ENCODE assay signal across 12 mouse cellular contexts in genomic region chr13:23942861-23943260, GRCm38 (mm10). TPM values are rescaled to one million over a fixed set of nuclear protein-coding genes. Genes with fewer than 3 reads are reported as not detected.
DNase-seq lines count a peak whose midpoint lies in the region; TF ChIP-seq lines count a peak whose summit lies in the region.
"Had no signal": no experiment of that assay in that cellular context is flagged by ENCODE, and none has a peak within 500 bp of the region (broad histone marks: within the 10 kb centered on the region; RNA-seq: fewer than 3 reads in every experiment).

No protein-coding gene starts in this region.

- 80% methylated on average over 2 of the region's 2 CpGs for WGBS in thymus, adult 2 months

- TF ChIP-seq CTCF in thymus, adult 2 months (IDR thresholded peaks at IDR 0.05; ENCODE audit: borderline replicate concordance, control insufficient read depth, extremely low read depth, insufficient read depth, low read length, poor library complexity), result no peak

- H3K27ac ChIP-seq in thymus, adult 2 months (ENCODE audit: control insufficient read depth, insufficient read depth, low read length), result no peak overlapping the region
- H3K27ac ChIP-seq: stomach, embryonic 15.5 days had no signal

- TF ChIP-seq POLR2A in thymus, adult 2 months (IDR thresholded peaks at IDR 0.05; ENCODE audit: control insufficient read depth, extremely low read depth, insufficient read depth, low read length, poor library complexity), result no peak

- no peaks in the 10 kb centered on the region for H3K4me1 ChIP-seq in thymus, adult 2 months (replicated peaks; ENCODE audit: control insufficient read depth, insufficient read depth, low read length)
- H3K4me1 ChIP-seq: stomach, embryonic 15.5 days had no signal

- no peaks in the 10 kb centered on the region for H3K36me3 ChIP-seq in thymus, adult 2 months (ENCODE audit: control insufficient read depth, insufficient read depth, low read length)
- H3K36me3 ChIP-seq: stomach, embryonic 15.5 days had no signal

- no peaks in the 10 kb centered on the region for H3K27me3 ChIP-seq in thymus, adult 2 months (ENCODE audit: control insufficient read depth, insufficient read depth, low read length)
- H3K27me3 ChIP-seq: stomach, embryonic 15.5 days had no signal

- peak; percentile 17 for DNase-seq in kidney, postnatal 10 days
- no peak for DNase-seq in kidney, adult 11 months
- DNase-seq in thymus, postnatal 0 days (ENCODE audit: low spot score), result peak; percentile 6
- DNase-seq in thymus, adult 2 months, result no peak
- peak; percentile 34 for DNase-seq in ZHBTc4 (ENCODE audit: low read depth, low spot score)
- DNase-seq in yolk sac, embryonic 10.5 days (ENCODE audit: low spot score), result peak; percentile 12
- no peak for DNase-seq in frontal cortex, postnatal 14 days (ENCODE audit: low spot score in 2 of 2)
- DNase-seq: heart, postnatal 36 days; right cerebral cortex, postnatal 4 days had no signal

- no peak overlapping the region for H3K4me3 ChIP-seq in thymus, adult 2 months (ENCODE audit: control insufficient read depth, insufficient read depth, low read length)
- H3K4me3 ChIP-seq: stomach, embryonic 15.5 days had no signal

RNA-seq across cellular contexts. Expression of gene Hist1h2aa, which starts 8.6 kb away (rescaled TPM):
- polyA plus RNA-seq in thymus, postnatal 0 days (2015; fragmentation: Nextera tagmentation; extraction: Ambion mirVana), result not detected in 2 replicates
- not detected in 2 replicates for polyA plus RNA-seq in thymus, adult 2 months (2012; rRNA removed)
- polyA plus RNA-seq: intestine, embryonic 14.5 days; limb, embryonic 14.5 days; stomach, embryonic 15.5 days had no signal

RNA-seq across cellular contexts. Expression of gene Hist1h2ba, which starts 8.9 kb away (rescaled TPM):
- polyA plus RNA-seq in thymus, postnatal 0 days (2015; fragmentation: Nextera tagmentation; extraction: Ambion mirVana), result not detected in 2 replicates
- polyA plus RNA-seq in thymus, adult 2 months (2012; rRNA removed), result not detected in 2 replicates
- polyA plus RNA-seq: intestine, embryonic 14.5 days; limb, embryonic 14.5 days; stomach, embryonic 15.5 days had no signal

RNA-seq across cellular contexts. Expression of gene Slc17a4, which starts 28.1 kb away (rescaled TPM):
- polyA plus RNA-seq in thymus, postnatal 0 days (2015; fragmentation: Nextera tagmentation; extraction: Ambion mirVana), result 0.10 and 0.23 TPM in 2 replicates
- polyA plus RNA-seq in thymus, adult 2 months (2012; rRNA removed), result 0.16 and 0.27 TPM in 2 replicates
- polyA plus RNA-seq: limb, embryonic 14.5 days had no signal

RNA-seq across cellular contexts. Expression of gene Scgn, which starts 48.2 kb away (rescaled TPM):
- polyA plus RNA-seq in thymus, postnatal 0 days (2015; fragmentation: Nextera tagmentation; extraction: Ambion mirVana), result 0.44 and 0.50 TPM in 2 replicates
- 0.11 TPM in 1 of 2 replicates, not detected in the other for polyA plus RNA-seq in thymus, adult 2 months (2012; rRNA removed)

Comparison
In these comparisons a context has a peak if more than half of its experiments do, and no peak if none do; other contexts are left out.
1. DNase-seq: peak in kidney, postnatal 10 days (single experiment), thymus, postnatal 0 days (single experiment), ZHBTc4 (single experiment) and yolk sac, embryonic 10.5 days (single experiment); none in kidney, adult 11 months (single experiment), thymus, adult 2 months (single experiment) and frontal cortex, postnatal 14 days (0 of 2).